Mouse (Mus musculus) heart, postnatal 25 days (tissue): Measurements from ENCODE around the gene Nfu1. TPM values are rescaled to one million over a fixed set of nuclear protein-coding genes. Genes with fewer than 3 reads are reported as not detected.
A peak's percentile ranks its signal among the peaks of the same experiment; 100 is the strongest.

Experiments
- DNase-seq: peaks from one replicate; pipeline ENCODE4 v3.0.0; 2022; ENCODE audit warnings: low spot score
- intact Hi-C: fragments of 180-260 bp; cut with DNase I; formaldehyde crosslinking; loops from one replicate; pipeline ENCODE4 v1.15.1; 2025
- total RNA-seq, 2 experiments: library from RNA; stranded (reverse); gene quantifications; 2 replicates each; pipeline ENCODE4 v1.2.3; 2021

Nfu1 gene
- 10 to 100 TPM; 68.6 to 72.6 TPM for total RNA-seq

GRCm38 (mm10) chr6:87008887-87009286 lies at the start of gene Nfu1:
Gene Nfu1 (plus strand): TSS chr6:87009236.
- intact Hi-C loops, result loop anchor here (5.0 kb wide), 1 partner anchor 33 kb away; the partner anchor contains the start of gene Gfpt1
- DNase-seq, result no peak

DNA sequence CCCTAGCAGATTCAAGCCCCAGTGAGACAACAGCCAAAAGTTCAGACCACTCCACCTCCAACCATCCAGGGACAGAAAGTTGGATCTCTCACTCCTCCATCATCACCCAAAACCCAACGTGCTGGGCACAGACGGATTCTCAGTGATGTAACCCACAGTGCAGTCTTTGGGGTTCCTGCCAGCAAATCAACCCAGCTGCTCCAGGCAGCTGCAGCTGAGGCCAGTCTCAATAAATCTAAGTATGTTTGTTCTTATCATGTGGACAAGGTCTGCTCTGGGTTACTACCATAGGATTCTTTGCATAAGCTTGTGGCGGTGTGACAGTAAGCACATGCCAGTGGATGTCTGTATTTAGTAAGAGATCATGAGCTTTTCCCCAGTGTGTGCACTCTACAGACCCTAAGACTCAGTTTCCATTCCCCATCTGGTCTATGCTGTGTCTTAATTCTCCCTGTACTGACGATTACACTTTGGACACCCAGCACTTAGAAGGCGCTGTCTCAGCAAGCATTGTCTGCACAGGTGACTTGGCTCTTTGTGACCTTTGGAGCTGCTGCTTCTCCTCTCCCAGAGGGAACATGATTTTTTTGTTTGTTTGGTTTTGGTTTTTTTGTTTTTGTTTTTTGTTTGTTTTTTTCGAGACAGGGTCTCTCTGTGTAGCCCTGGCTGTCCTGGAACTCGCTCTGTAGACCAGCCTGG lies 44.9 kb upstream of the Nfu1 start:
- intact Hi-C loops, result no loop called here
- DNase-seq, result no peak

GRCm38 (mm10) chr6:86967166-86967565 lies 41.9 kb upstream of the Nfu1 start:
- no peak for DNase-seq
- intact Hi-C loops, result no loop called here

GRCm38 (mm10) chr6:86973956-86974355 lies 35.1 kb upstream of the Nfu1 start:
- intact Hi-C loops, result no loop called here
- no peak for DNase-seq

DNA sequence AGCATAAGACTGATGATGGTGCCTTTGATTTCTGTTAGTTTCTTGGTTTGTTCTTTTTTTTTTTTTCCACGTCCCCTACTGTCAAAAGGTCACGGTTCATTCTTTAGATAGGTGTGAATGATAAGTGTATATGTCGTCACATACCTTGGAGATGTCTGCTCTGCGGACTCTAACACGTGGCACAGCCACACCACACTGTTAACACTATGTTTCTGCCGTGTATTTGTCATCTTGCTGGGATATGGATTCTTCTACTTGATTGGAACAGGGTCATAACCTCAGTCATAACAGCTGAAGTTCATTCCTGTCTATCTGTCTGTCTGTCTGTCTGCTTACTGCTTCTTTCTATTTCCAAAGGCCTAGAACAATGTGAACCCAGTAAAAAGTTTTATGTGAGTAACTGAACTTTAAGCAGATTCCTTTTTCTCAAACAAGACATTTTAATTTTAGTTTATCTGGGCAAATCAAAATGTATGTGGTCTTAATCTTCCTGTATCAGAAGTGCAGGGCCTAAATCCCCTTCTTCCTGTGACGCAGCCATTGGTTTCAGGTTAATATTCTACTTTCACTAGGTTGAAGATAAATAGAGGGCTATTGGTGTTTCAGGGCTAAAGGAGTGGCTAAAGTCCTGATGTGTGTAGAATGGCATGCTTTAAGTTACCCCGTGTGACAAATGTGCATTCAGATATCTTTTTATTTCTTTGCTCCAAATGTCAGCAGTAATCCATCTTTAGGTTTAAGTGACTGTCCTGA lies 30.7 kb upstream of the Nfu1 start:
- intact Hi-C loops, result no loop called here
- DNase-seq, result no peak

DNA sequence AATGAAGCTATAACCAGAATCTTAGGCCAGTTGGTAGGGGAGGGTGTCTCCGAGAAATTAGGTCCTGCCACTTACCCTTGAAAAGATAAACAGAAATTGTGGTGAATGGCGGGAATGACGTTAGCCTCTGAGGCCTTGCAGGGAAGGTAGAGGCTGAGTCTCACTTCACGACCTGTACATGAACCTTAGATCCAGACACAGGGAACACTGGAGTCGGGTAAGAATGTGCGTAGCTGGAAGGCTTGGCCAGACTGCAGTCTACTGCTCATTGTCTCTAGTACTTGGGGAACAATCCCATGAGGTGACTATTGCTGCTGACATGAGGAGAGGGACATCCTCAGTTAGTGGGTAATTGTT lies 30.1 kb upstream of the Nfu1 start:
- intact Hi-C loops, result no loop called here

DNA sequence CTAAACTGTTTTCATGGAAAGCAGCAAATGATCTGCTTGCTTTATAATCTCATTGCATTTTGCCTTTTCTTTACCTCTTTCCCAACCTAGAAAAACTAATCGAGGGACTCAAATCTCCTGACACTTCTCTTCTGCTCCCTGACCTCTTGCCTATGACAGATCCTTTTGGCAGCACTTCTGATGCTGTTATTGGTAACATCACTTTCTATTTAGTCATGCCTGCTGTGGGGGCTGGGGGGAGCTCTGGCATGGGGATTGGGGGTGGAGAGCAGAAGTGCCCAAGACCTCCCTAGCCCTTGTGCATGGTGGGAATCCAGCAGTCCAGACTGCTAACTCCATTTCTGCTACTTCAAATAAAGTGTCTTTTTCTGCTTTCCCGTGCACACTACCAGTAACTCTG lies 27.8 kb upstream of the Nfu1 start:
- intact Hi-C loops, result no loop called here
- no peak for DNase-seq

More for the DNA sequence above, 30.1 kb upstream of the Nfu1 start:
- DNase-seq, result no peak

DNA sequence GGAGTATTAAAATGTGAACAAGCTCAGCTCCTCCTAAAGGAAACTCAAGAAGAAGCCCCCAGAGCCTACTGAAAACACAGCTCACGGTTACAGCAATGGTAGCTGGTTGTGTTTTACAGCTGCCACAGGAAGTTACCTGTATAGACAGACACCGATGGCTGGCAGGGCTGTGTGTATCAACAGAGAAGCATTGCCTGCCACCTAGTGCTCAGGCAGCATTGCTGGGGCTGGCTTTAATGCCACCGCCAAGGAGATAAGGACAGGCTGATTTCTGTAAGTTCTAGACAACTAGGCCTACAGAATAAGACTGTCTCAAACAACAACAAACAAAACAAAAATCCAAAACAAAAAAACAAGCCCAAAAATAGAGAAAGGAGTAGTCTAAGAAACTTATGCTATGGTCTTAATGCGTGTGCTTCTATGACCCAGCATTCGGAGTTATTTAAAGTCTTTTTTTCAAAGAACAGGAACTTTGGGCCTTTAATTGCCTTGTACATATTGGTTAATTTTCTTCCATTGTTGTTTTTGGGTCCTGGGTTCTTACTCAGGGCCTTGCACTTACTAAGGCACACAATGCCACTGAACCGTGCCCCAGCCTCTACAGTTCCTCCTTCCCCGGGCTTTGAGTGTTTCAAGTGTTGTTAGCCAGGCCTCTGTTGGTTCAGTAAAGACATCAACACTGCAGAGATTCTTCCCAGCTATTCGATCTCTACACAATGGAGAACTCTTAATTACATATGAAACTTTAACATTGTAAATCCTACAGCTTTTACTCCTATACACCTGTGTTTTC lies 23.5 kb upstream of the Nfu1 start:
- DNase-seq, result no peak
- intact Hi-C loops, result no loop called here

DNA sequence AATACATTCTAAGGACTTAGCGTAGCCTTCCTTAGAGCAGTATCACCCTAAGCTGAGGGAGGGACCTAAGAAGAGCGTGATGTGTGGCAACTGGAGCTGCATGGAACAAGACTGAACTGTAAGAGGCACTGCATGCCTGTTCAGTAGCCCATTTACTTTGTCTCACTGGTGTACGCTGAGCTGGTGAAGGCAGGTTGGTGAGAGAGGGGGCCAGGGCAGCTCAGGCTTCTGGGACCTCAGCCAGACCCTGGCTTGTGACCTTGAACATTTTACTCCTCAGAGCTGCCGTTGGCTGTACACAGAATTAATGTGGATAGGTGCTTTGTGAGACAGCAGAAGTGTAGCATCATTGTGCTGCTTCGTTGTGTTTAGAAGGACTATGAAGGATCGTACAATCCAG lies 19.5 kb upstream of the Nfu1 start:
- intact Hi-C loops, result no loop called here
- DNase-seq, result no peak

- intact Hi-C loops, result no loop called here
- DNase-seq, result no peak
Observed at GRCm38 (mm10) chr6:86991041-86991440, 18.0 kb upstream of the Nfu1 start.

GRCm38 (mm10) chr6:86992349-86992748 lies 16.7 kb upstream of the Nfu1 start:
- DNase-seq, result no peak

GRCm38 (mm10) chr6:86994254-86994653 lies 14.8 kb upstream of the Nfu1 start:
- intact Hi-C loops, result no loop called here
- DNase-seq, result no peak

More at GRCm38 (mm10) chr6:86992349-86992748, 16.7 kb upstream of the Nfu1 start:
- intact Hi-C loops, result no loop called here

DNA sequence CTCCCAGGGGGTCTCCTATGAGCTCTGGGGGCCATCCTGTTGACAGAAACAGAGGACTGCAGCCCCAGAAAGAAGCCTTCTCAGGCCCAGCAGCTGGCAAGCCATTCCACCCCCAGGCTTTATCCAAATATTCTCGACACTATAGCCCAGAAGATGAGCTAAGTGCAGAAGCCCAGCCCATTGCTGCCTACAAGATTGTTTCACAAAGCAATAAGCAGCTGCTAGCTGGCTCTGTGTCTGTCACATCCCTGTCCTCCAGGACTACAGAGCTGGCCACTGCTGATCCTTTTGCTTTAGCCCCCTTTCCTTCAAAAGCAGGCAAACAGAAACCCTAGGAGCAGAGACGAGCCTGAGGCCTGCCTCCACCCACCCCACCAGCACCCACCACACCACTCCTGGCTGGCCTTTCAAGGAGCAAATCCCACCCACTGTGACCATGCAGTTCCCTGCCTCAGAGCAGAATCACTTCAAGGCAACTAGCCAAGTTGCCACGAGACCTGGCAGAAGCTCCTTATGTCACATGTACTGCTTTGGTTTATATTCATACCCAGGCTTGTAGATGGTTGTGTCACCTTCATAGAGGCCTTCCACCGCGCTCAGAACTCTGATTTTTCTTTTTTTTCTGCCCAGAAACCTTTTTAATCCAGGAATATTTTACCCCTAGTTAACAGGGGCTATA lies 12.3 kb upstream of the Nfu1 start:
- DNase-seq, result no peak
- intact Hi-C loops, result no loop called here

GRCm38 (mm10) chr6:86997360-86997759 lies 11.7 kb upstream of the Nfu1 start:
- no peak for DNase-seq
- intact Hi-C loops, result no loop called here

- no peak for DNase-seq
- intact Hi-C loops, result loop anchor here (5.0 kb wide), 1 partner anchor 190 kb away; no protein-coding TSS in a partner anchor
Observed at GRCm38 (mm10) chr6:87001995-87002394, 7.0 kb upstream of the Nfu1 start.

- peak; percentile 58 for DNase-seq
- intact Hi-C loops, result loop anchor here (5.0 kb wide), 1 partner anchor 190 kb away; no protein-coding TSS in a partner anchor
Observed at GRCm38 (mm10) chr6:87002521-87003055, 6.4 kb upstream of the Nfu1 start.

DNA sequence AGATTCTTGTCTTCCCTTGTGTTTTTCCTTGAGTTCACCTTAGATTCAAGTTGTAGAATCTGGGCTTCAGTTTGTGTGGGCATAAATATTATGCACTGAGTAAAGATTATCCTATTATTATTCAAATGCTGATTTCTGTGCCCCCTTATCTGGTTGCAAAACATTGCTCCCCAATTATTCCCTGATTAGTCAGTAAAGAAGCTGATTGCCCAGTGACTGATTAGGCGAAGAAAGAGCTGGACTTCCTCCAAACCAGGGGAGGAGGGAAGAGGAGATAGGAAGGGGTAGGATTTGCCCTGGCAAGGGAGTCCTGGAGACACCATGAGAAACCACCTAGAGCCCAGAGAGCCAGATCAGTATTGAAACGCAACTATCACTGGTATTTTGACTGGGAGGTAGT lies 4.9 kb upstream of the Nfu1 start:
- DNase-seq, result no peak
- intact Hi-C loops, result loop anchor here (5.0 kb wide), 1 partner anchor 192 kb away; no protein-coding TSS in a partner anchor

DNA sequence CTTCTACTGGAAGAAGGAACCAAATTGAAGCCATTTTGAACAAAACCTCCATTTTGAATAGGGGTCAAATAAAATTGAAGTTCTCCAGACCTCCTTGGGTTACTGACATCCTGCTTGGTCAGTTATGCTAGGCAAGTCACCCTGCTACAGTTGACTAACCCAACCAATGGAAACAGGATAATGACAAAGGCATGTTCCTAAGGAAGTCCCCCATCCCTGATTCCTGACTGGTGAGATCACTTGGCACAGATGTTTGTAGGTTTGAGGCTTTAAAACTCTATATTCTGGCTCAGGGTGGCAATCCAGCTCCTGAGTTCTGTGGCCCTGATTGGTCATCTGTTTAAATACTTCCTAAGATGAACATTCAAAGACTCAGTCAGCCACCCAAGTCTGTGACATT lies 3.5 kb upstream of the Nfu1 start:
- DNase-seq, result no peak
- intact Hi-C loops, result loop anchor here (5.0 kb wide), 1 partner anchor 37 kb away; the partner anchor contains the start of gene Gfpt1

DNA sequence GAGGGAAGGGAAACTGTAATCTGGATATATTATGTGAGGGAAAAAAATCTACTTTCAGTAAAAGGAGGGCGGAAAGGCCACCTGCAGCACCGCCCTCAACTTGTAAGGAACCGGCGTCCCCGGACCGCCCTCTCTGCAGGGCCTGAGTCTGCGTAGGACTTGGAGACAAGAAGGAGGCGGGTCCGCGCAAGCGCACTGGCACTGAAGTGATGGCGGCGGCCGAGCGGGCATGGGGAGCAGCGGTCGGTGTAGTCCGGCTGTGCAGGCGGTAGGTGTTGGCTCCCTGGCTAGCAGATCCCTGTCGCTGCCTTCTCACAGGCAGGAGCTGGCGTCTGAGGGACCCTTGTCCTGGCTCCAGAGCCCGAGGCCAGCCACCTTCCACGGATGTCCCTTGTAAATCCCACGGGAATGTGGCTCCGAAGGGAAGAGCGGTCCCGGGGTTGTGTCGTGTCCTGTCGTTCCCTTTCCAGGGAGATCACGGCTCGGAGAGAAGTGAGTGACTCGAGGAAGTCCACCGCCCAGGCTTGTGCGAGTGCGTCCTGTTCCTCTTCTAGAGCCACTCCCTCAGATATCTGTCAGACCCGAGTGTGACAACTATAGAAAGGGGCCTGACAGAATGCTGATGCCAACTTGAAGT lies 774 bp downstream of the Nfu1 start:
- intact Hi-C loops, result loop anchor here (5.0 kb wide), 1 partner anchor 32 kb away; the partner anchor contains the start of gene Gfpt1
- peak; percentile 90 for DNase-seq
